Mouse (Mus musculus): ENCODE data around the gene Serpinb9d. TPM values are rescaled to one million over a fixed set of nuclear protein-coding genes. Genes with fewer than 3 reads are reported as not detected.
"Not testable (repeated sequence)": the region's sequence is repeated elsewhere in the genome, so short reads cannot be mapped to it uniquely, and the experiment has no call there.

The Serpinb9d gene
- not detected in 2 replicates for polyA plus RNA-seq (2014; fragmentation: Nextera tagmentation; extraction: Ambion mirVana)

DNA sequence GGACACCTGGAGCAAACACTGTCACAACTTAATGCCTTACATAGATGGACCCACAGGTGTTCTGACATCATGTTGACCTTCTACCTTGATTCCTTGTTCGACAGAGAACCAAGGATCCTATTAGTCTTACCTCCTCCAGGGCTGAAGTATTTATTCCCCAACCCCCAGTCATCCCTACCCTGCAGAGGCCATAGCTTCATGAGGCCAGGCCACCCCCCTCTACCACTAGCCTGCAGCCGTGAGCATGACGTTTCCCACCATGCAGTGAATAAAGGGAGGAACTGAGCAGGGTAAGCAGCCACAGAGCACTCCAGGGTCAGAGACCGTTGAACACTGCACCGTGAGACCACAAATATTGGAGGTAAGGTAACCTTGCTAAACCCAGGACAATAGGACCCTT, at the start of gene Serpinb9d:
Gene Serpinb9d (plus strand): TSS at position 301 of the 400 bp plus-strand sequence.
- no peak within 1 kb of the TSS for H3K4me3 ChIP-seq (ENCODE audit: low read depth, low read length)
- no peak within 1 kb of the TSS for H3K27ac ChIP-seq (replicated peaks; ENCODE audit: low read depth, low read length)
- no peaks in the 10 kb centered on the region for H3K36me3 ChIP-seq (replicated peaks; ENCODE audit: control insufficient read depth, insufficient read depth, low read depth, low read length)
- 86% methylated on average over 5 of the region's 5 CpGs for WGBS
- no peaks in the 10 kb centered on the region for H3K27me3 ChIP-seq (ENCODE audit: control insufficient read depth, insufficient read depth, low read length)
- H3K9ac ChIP-seq (replicated peaks; ENCODE audit: low read length), result no peak within 1 kb of the TSS
- no peak within 1 kb of the TSS for H3K4me2 ChIP-seq (ENCODE audit: low read depth, low read length)
- no peaks in the 10 kb centered on the region for H3K4me1 ChIP-seq (ENCODE audit: control insufficient read depth, insufficient read depth, low read length)
- DNase-seq (ENCODE audit: low spot score), result no peak
- ATAC-seq (replicated peaks; ENCODE audit: insufficient number of reproducible peaks, low FRiP score, low TSS enrichment, low read depth), result no peak
- H3K9me3 ChIP-seq (replicated peaks; ENCODE audit: control insufficient read depth, low read length), result no peaks in the 10 kb centered on the region

DNA sequence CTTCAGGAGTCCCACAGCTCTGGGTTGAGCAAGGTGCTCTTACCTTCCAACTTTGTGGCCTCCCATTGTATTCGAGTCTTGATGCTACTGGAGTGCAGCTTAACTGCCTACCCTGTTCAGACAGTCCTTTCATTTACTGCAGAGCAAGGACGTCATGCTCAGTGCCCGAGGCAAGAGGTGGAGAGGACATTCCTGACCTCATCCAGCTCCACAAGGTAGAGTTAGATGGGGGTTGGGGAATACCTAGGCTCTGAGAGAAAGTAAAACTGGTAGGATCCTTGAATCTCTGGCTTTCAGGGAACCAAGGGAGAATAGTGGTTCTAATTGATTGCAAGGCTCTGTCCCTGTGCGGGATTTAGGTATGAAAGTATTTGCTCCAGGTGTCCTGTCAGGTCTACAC, 33.1 kb upstream of the Serpinb9d start, which contains the start of gene Serpinb9c:
Gene Serpinb9c (minus strand): TSS at position 101 of the 400 bp plus-strand sequence.
- no peak for DNase-seq (ENCODE audit: low spot score)
- Histone ChIP-seq H3K4me1 (ENCODE audit: control insufficient read depth, insufficient read depth, low read length) (no peaks in the 10 kb centered on the region), H3K27ac (replicated peaks; ENCODE audit: low read depth, low read length) (no peak within 1 kb of the TSS), H3K27me3 (ENCODE audit: control insufficient read depth, insufficient read depth, low read length) (no peaks in the 10 kb centered on the region), H3K4me2 (ENCODE audit: low read depth, low read length) (no peak within 1 kb of the TSS), H3K9me3 (replicated peaks; ENCODE audit: control insufficient read depth, low read length) (no peaks in the 10 kb centered on the region), H3K36me3 (replicated peaks; ENCODE audit: control insufficient read depth, insufficient read depth, low read depth, low read length) (no peaks in the 10 kb centered on the region), H3K4me3 (ENCODE audit: low read depth, low read length) (no peak within 1 kb of the TSS), H3K9ac (replicated peaks; ENCODE audit: low read length) (no peak within 1 kb of the TSS)
- no peak for ATAC-seq (replicated peaks; ENCODE audit: insufficient number of reproducible peaks, low FRiP score, low TSS enrichment, low read depth)
- WGBS, result 79% methylated on average over 4 of the region's 4 CpGs

DNA sequence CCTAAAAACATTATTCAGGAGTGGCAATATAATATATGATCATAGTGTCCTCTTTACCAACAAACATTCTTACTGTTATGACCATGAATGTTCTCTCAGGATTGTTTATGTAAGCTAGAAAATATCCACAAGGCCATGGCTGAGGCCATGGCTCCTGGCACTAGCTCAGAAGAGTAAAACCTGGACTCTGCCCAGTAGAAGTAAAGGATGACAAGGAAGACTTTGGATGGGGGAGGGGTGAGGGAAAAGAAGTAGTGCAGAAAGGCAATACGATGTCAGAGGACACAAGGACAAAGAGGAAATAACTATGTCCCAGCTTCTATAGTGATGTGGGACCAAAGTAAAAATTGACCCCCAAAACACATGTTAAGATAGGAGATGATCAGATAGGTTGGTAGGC, 2.3 kb upstream of the Serpinb9d start:
- H3K4me1 ChIP-seq (ENCODE audit: control insufficient read depth, insufficient read depth, low read length); H3K27ac ChIP-seq (replicated peaks; ENCODE audit: low read depth, low read length); DNase-seq (ENCODE audit: low spot score); H3K27me3 ChIP-seq (ENCODE audit: control insufficient read depth, insufficient read depth, low read length); H3K9ac ChIP-seq (replicated peaks; ENCODE audit: low read length); H3K36me3 ChIP-seq (replicated peaks; ENCODE audit: control insufficient read depth, insufficient read depth, low read depth, low read length); H3K4me3 ChIP-seq (ENCODE audit: low read depth, low read length); H3K9me3 ChIP-seq (replicated peaks; ENCODE audit: control insufficient read depth, low read length); H3K4me2 ChIP-seq (ENCODE audit: low read depth, low read length); ATAC-seq (replicated peaks; ENCODE audit: insufficient number of reproducible peaks, low FRiP score, low TSS enrichment, low read depth): not testable (repeated sequence)
- WGBS, result 76% methylated on average over 1 of the region's 1 CpGs

DNA sequence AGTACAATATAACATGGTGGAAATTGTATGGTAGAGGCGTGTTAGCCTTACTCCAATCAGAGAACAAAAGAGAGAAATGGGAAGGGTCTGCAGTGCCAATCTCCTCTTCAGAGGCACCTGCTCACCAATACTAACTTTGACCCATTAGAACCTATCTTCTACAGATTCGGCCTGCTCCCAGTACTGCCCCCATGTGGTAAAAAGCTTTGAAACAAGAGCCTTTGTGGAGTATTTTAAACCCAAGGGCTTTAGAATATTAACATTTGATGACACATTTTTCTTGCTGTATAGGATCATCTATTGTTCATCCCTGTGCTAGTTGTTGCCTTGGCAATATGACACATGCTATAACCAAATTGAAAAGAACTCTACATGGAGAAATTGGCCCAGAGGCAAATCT, 7.0 kb downstream of the Serpinb9d start:
- no peak overlapping the region for H3K9ac ChIP-seq (replicated peaks; ENCODE audit: low read length)
- no peak for DNase-seq (ENCODE audit: low spot score)
- no peaks in the 10 kb centered on the region for H3K9me3 ChIP-seq (replicated peaks; ENCODE audit: control insufficient read depth, low read length)
- no peak overlapping the region for H3K4me3 ChIP-seq (ENCODE audit: low read depth, low read length)
- H3K4me2 ChIP-seq (ENCODE audit: low read depth, low read length), result no peak overlapping the region
- no peak for ATAC-seq (replicated peaks; ENCODE audit: insufficient number of reproducible peaks, low FRiP score, low TSS enrichment, low read depth)
- H3K27ac ChIP-seq (replicated peaks; ENCODE audit: low read depth, low read length), result no peak overlapping the region
- 57% methylated on average over 2 of the region's 2 CpGs for WGBS
- H3K36me3 ChIP-seq (replicated peaks; ENCODE audit: control insufficient read depth, insufficient read depth, low read depth, low read length), result no peaks in the 10 kb centered on the region
- no peaks in the 10 kb centered on the region for H3K27me3 ChIP-seq (ENCODE audit: control insufficient read depth, insufficient read depth, low read length)
- no peaks in the 10 kb centered on the region for H3K4me1 ChIP-seq (ENCODE audit: control insufficient read depth, insufficient read depth, low read length)

DNA sequence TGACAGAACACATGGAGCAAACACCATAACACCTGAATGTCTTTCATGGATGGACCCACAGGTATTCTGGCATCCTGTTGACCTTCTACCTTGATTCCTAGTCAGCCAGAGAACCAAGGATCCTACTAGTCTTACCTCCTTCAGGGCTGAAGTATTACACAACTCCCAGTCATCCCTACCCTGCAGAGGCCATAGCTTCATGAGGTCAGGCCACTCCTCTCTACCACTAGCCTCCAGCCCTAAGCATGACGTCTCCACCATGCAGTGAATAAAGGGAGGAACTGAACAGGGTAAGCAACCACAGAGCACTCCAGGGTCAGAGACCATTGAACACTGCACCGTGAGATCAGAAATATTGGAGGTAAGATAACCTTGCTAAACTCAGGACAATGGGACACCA, 56.6 kb downstream of the Serpinb9d start, which contains the start of gene Serpinb9e:
Gene Serpinb9e (plus strand): TSS at position 301 of the 400 bp plus-strand sequence.
- 89% methylated on average over 2 of the region's 2 CpGs for WGBS
- not testable (repeated sequence) for H3K27me3 ChIP-seq (ENCODE audit: control insufficient read depth, insufficient read depth, low read length); H3K4me1 ChIP-seq (ENCODE audit: control insufficient read depth, insufficient read depth, low read length); H3K9me3 ChIP-seq (replicated peaks; ENCODE audit: control insufficient read depth, low read length); DNase-seq (ENCODE audit: low spot score); H3K4me3 ChIP-seq (ENCODE audit: low read depth, low read length); H3K36me3 ChIP-seq (replicated peaks; ENCODE audit: control insufficient read depth, insufficient read depth, low read depth, low read length); H3K4me2 ChIP-seq (ENCODE audit: low read depth, low read length); ATAC-seq (replicated peaks; ENCODE audit: insufficient number of reproducible peaks, low FRiP score, low TSS enrichment, low read depth); H3K27ac ChIP-seq (replicated peaks; ENCODE audit: low read depth, low read length); H3K9ac ChIP-seq (replicated peaks; ENCODE audit: low read length)

Other genes with a start within 250 kb of the Serpinb9d start
- 1.2 and 2.0 TPM in 2 replicates for gene Serpinb6b, start 227.8 kb upstream of the Serpinb9d start, polyA plus RNA-seq (2014; fragmentation: Nextera tagmentation; extraction: Ambion mirVana)
- 2.4 and 2.7 TPM in 2 replicates for gene Serpinb9, start 189.7 kb upstream of the Serpinb9d start, polyA plus RNA-seq (2014; fragmentation: Nextera tagmentation; extraction: Ambion mirVana)
- 0.20 TPM in 1 of 2 replicates, not detected in the other for gene Serpinb9b, start 165.5 kb upstream of the Serpinb9d start, polyA plus RNA-seq (2014; fragmentation: Nextera tagmentation; extraction: Ambion mirVana)
- gene Serpinb1b, start 114.4 kb upstream of the Serpinb9d start, polyA plus RNA-seq (2014; fragmentation: Nextera tagmentation; extraction: Ambion mirVana), result 0.15 and 0.32 TPM in 2 replicates
- not detected in 2 replicates for gene Serpinb9c, start 33.2 kb upstream of the Serpinb9d start, polyA plus RNA-seq (2014; fragmentation: Nextera tagmentation; extraction: Ambion mirVana)
- gene Serpinb9e, start 56.7 kb downstream of the Serpinb9d start, polyA plus RNA-seq (2014; fragmentation: Nextera tagmentation; extraction: Ambion mirVana), result not detected in 2 replicates
- gene Serpinb9f, start 131.1 kb downstream of the Serpinb9d start, polyA plus RNA-seq (2014; fragmentation: Nextera tagmentation; extraction: Ambion mirVana), result not detected in 2 replicates
- not detected in 2 replicates for gene Gm11397, start 202.8 kb downstream of the Serpinb9d start, polyA plus RNA-seq (2014; fragmentation: Nextera tagmentation; extraction: Ambion mirVana)